ENCODE assay signal across 9 mouse cellular contexts in genomic region chr10:39551637-39552185, GRCm38 (mm10).
DNase-seq lines count a peak whose midpoint lies in the region; ATAC-seq and TF ChIP-seq lines count a peak whose summit lies in the region.
"Had no signal": no experiment of that assay in that cellular context is flagged by ENCODE, and none has a peak within 500 bp of the region (broad histone marks: within the 10 kb centered on the region; RNA-seq: fewer than 3 reads in every experiment).

No protein-coding gene starts in this region.

- no peak for ATAC-seq in lung, embryonic 14.5 days (ENCODE audit: insufficient read depth)
- peak; percentile 11; the same call in 1 of the 2 replicates for ATAC-seq in forebrain, embryonic 13.5 days
- ATAC-seq in stomach, embryonic 14.5 days (ENCODE audit: insufficient number of reproducible peaks, insufficient read depth, low FRiP score, low read depth), result no peak

- WGBS in lung, embryonic 14.5 days, result 66% methylated on average over 9 of the region's 9 CpGs
- WGBS in forebrain, embryonic 13.5 days, result 28% methylated on average over 9 of the region's 9 CpGs
- 62% methylated on average over 9 of the region's 9 CpGs for WGBS in limb, embryonic 10.5 days
- 71% methylated on average over 9 of the region's 9 CpGs for WGBS in stomach, embryonic 14.5 days

- H3K4me2 ChIP-seq in lung, embryonic 14.5 days, result no peak overlapping the region
- peak overlapping the region; percentile 9; the same call in 1 of the 2 replicates for H3K4me2 ChIP-seq in forebrain, embryonic 13.5 days
- H3K4me2 ChIP-seq in stomach, embryonic 14.5 days (replicated peaks; ENCODE audit: low read depth, low read length), result no peak overlapping the region
- H3K4me2 ChIP-seq: liver, embryonic 13.5 days had no signal

- H3K27ac ChIP-seq in lung, embryonic 14.5 days (ENCODE audit: low read depth), result peak overlapping the region; percentile 60; the same call in 1 of the 2 replicates
- H3K27ac ChIP-seq in forebrain, embryonic 13.5 days, result peak overlapping the region; percentile 93
- peak overlapping the region; percentile 88 for H3K27ac ChIP-seq in limb, embryonic 10.5 days
- H3K27ac ChIP-seq in stomach, embryonic 14.5 days (ENCODE audit: low read length), result peak overlapping the region; percentile 49; the same call in 1 of the 2 replicates
- H3K27ac ChIP-seq: liver, embryonic 13.5 days had no signal

- H3K4me1 ChIP-seq in lung, embryonic 14.5 days (ENCODE audit: insufficient read depth), result peaks cover 36% of the 10 kb centered on the region
- H3K4me1 ChIP-seq in forebrain, embryonic 13.5 days, result peaks cover 77% of the 10 kb centered on the region
- H3K4me1 ChIP-seq in limb, embryonic 10.5 days, result peaks cover 66% of the 10 kb centered on the region
- H3K4me1 ChIP-seq in stomach, embryonic 14.5 days (ENCODE audit: control insufficient read depth, insufficient read depth, low read length), result peaks cover 44% of the 10 kb centered on the region

- H3K36me3 ChIP-seq in lung, embryonic 14.5 days (ENCODE audit: insufficient read depth), result peaks cover 7% of the 10 kb centered on the region; the same call in 1 of the 2 replicates
- peaks cover 12% of the 10 kb centered on the region for H3K36me3 ChIP-seq in forebrain, embryonic 13.5 days (ENCODE audit: poor library complexity, severe bottlenecking)
- no peaks in the 10 kb centered on the region for H3K36me3 ChIP-seq in limb, embryonic 10.5 days
- peaks cover 4% of the 10 kb centered on the region; the same call in 1 of the 2 replicates for H3K36me3 ChIP-seq in stomach, embryonic 14.5 days (ENCODE audit: control insufficient read depth, insufficient read depth, low read length)

- H3K9ac ChIP-seq in lung, embryonic 14.5 days, result no peak overlapping the region
- peak overlapping the region; percentile 49 for H3K9ac ChIP-seq in forebrain, embryonic 13.5 days
- H3K9ac ChIP-seq in stomach, embryonic 14.5 days (replicated peaks; ENCODE audit: low read depth, low read length), result no peak overlapping the region
- H3K9ac ChIP-seq: liver, embryonic 13.5 days had no signal

- H3K9me3 ChIP-seq in lung, embryonic 14.5 days (ENCODE audit: low read depth, low read length), result no peaks in the 10 kb centered on the region
- H3K9me3 ChIP-seq in forebrain, embryonic 13.5 days (replicated peaks), result no peaks in the 10 kb centered on the region
- H3K9me3 ChIP-seq in limb, embryonic 10.5 days (replicated peaks), result no peaks in the 10 kb centered on the region
- no peaks in the 10 kb centered on the region for H3K9me3 ChIP-seq in stomach, embryonic 14.5 days (ENCODE audit: control insufficient read depth, low read depth, low read length)
- H3K9me3 ChIP-seq: liver, embryonic 13.5 days had no signal

- no peaks in the 10 kb centered on the region for H3K27me3 ChIP-seq in lung, embryonic 14.5 days (ENCODE audit: insufficient read depth, low read length)
- H3K27me3 ChIP-seq in forebrain, embryonic 13.5 days, result no peaks in the 10 kb centered on the region
- H3K27me3 ChIP-seq in limb, embryonic 10.5 days (ENCODE audit: low read depth, poor library complexity, severe bottlenecking), result no peaks in the 10 kb centered on the region
- H3K27me3 ChIP-seq in stomach, embryonic 14.5 days (ENCODE audit: control insufficient read depth, insufficient read depth, low read length), result no peaks in the 10 kb centered on the region
- H3K27me3 ChIP-seq: liver, embryonic 13.5 days had no signal

- DNase-seq in lung, embryonic 14.5 days, result no peak
- DNase-seq in lung, postnatal 10 days, result no peak
- DNase-seq in limb, embryonic 10.5 days (ENCODE audit: low spot score), result no peak
- DNase-seq in c-Kit-positive CD71-positive TER-119-positive erythroid progenitor cells, embryonic 14.5 days (ENCODE audit: low spot score), result no peak
- DNase-seq in spleen, adult 18-20 months, result no peak
- DNase-seq: liver, embryonic 13.5 days had no signal

- TF ChIP-seq CTCF in lung, embryonic 14.5 days (IDR thresholded peaks at IDR 0.05; ENCODE audit: low read depth), result no peak

- no peak overlapping the region for H3K4me3 ChIP-seq in lung, embryonic 14.5 days (ENCODE audit: low read depth, low read length)
- no peak overlapping the region for H3K4me3 ChIP-seq in forebrain, embryonic 13.5 days
- no peak overlapping the region for H3K4me3 ChIP-seq in limb, embryonic 10.5 days
- H3K4me3 ChIP-seq in stomach, embryonic 14.5 days (ENCODE audit: low read depth, low read length), result no peak overlapping the region
- H3K4me3 ChIP-seq: erythroblast, embryonic 14.5 days; liver, embryonic 13.5 days had no signal
